Mouse (Mus musculus): ENCODE results near the gene Ten1.
A peak's percentile ranks its signal among the peaks of the same experiment; 100 is the strongest.

The Ten1 gene

GRCm38 (mm10) chr11:116239797-116240196 is 41.1 kb downstream of the Ten1 start:
- DNase-seq, result no peak

GRCm38 (mm10) chr11:116241744-116242235 is 43.1 kb downstream of the Ten1 start:
- no peak for DNase-seq

DNA sequence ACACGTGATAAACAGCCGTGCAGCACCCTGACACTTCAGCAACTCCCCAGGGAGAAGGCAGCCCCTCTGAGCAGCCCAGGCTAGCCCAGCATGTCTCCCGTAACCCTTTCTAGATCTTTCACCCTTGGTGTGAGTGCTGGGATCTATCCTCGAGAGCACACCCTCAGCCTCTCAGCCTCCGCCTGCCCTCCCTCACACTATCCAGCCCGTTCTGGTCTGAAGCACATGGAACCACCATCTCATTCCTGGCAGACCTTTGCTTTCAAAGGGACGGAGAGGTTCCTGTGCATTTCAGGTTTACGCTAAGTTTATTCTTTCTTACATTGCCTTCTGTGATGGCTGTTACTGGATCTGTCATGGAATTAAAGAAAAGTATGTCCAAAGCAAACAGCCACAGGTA is 45.9 kb downstream of the Ten1 start:
- no peak for DNase-seq

- DNase-seq, result no peak
Observed at GRCm38 (mm10) chr11:116245616-116246015, 47.0 kb downstream of the Ten1 start.

DNA sequence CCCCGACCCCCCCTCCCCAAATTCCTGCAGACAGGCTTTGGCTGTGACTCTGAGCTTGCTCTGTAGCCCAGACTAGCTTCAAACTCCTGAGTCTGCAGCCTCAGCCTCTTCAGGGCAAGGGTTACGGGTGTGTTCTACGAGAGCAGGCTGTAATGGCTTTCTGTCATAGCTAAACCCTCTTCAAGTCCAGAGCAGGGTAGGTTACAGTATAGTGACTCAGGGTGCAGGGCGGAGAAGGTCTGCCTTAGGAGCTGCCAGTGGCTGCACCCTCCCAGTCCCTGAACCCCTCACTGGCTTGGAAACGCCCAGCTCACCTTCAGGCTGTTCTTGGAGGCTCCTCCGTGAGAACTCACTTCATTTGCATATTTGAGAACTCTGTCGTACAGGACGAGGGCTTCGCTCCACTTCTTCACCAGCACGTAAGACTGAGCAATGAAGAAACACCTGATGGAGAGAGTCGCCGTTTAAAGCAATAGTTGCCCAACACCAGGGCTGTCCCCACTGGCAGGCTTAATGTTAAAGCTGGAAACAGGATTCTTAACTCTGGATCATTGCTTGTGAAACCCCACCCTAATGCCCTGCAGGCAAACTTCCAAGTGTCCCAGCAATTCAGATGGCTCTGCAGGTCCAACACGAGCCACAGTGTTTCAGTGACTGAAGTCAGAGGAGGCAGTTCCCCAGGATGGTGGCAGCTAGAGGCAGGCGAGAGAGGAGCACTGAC is 49.0 kb downstream of the Ten1 start:
- peak; percentile 23 for DNase-seq

- DNase-seq, result no peak
Observed at GRCm38 (mm10) chr11:116250898-116251297, 52.2 kb downstream of the Ten1 start.

DNA sequence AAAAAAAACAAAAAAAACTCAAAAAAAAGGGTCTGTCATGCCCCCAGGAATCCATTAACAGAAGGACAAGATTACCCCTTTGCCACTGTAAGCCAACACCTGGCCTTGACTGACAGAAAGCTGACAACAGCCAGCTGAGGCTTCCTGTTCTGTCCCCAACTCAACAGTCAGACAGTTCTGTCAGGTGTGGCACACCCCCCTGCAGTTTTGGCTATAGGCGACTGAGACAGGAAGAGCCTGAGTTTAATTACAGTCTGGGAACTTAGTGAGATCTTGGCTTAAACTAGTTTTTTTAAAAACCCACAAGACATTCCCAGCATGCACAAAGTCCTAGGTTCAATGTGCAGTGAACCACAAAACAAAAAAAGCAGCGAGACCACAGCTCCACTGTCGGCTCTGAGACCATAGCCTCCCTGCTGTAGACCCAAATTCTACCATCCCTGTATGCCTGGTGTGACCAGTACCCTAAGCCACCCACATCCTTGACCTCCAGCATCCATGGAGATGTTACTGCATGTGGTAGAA is 54.5 kb downstream of the Ten1 start:
- no peak for DNase-seq

GRCm38 (mm10) chr11:116254627-116255026 is 56.0 kb downstream of the Ten1 start:
- DNase-seq, result peak; percentile 70

GRCm38 (mm10) chr11:116255090-116255981 is 56.7 kb downstream of the Ten1 start:
- no peak for DNase-seq

GRCm38 (mm10) chr11:116255982-116256675 is 57.5 kb downstream of the Ten1 start:
- DNase-seq, result no peak

- no peak for DNase-seq
Observed at GRCm38 (mm10) chr11:116259461-116259860, 60.8 kb downstream of the Ten1 start.

- peak; percentile 83 for DNase-seq
Observed at GRCm38 (mm10) chr11:116260259-116260658, 61.6 kb downstream of the Ten1 start.
